Mouse (Mus musculus) hindbrain, embryonic 13.5 days (tissue): Measurements from ENCODE around the gene Apba1. TPM values are rescaled to one million over a fixed set of nuclear protein-coding genes. Genes with fewer than 3 reads are reported as not detected.

ENCODE experiments used
- ATAC-seq: fragments of 200-750 bp; cut with Nextera tagmentation; 2 replicates; pipeline ENCODE4 v1.8.0; 2017; ENCODE audit warnings: moderate TSS enrichment; ENCODE audit not compliant: low FRiP score
- H3K27ac ChIP-seq: fragments of 300-500 bp; sonication (generic); 2 replicates; pipeline ENCODE4 v1.5.1; 2015; ENCODE audit warnings: inconsistent platforms, mild to moderate bottlenecking, moderate library complexity
- H3K27me3 ChIP-seq: fragments of 300-500 bp; sonication (generic); 2 replicates; pipeline ENCODE4 v1.6.1; 2015; ENCODE audit warnings: mild to moderate bottlenecking, inconsistent platforms
- H3K36me3 ChIP-seq: fragments of 300-500 bp; sonication (generic); 2 replicates; pipeline ENCODE4 v1.6.1; 2015; ENCODE audit warnings: mild to moderate bottlenecking, inconsistent platforms
- H3K4me1 ChIP-seq: fragments of 300-500 bp; sonication (generic); replicated peaks from 2 replicates; pipeline ENCODE4 v1.6.1; 2015; ENCODE audit warnings: inconsistent platforms
- H3K4me2 ChIP-seq: fragments of 300-500 bp; sonication (generic); 2 replicates; pipeline ENCODE4 v1.6.1; 2015; ENCODE audit warnings: inconsistent platforms, mild to moderate bottlenecking, moderate library complexity
- H3K4me3 ChIP-seq: fragments of 300-500 bp; sonication (generic); 2 replicates; pipeline ENCODE4 v1.5.1; 2015; ENCODE audit warnings: mild to moderate bottlenecking, inconsistent platforms
- H3K9ac ChIP-seq: fragments of 300-500 bp; sonication (generic); 2 replicates; pipeline ENCODE4 v1.6.1; 2015; ENCODE audit warnings: mild to moderate bottlenecking, inconsistent platforms
- H3K9me3 ChIP-seq: fragments of 300-500 bp; sonication (generic); 2 replicates; pipeline ENCODE4 v1.6.1; 2016; ENCODE audit warnings: inconsistent platforms
- WGBS: fragments of 180-500 bp; shearing (Covaris S2); methylation state at CpG from one replicate; pipeline ENCODE4 v1.1.7; 2015; 5-methylcytosine and 5-hydroxymethylcytosine counted together
- polyA plus RNA-seq: library from polyadenylated mRNA; unstranded; fragments of >200 nt; fragmentation: Nextera tagmentation; extraction: Ambion mirVana; gene quantifications from 2 replicates; pipeline ENCODE4 v1.2.1, GENCODE M21; 2015

Gene Apba1
- polyA plus RNA-seq, 1 experiment from 2014 or later = 7.3 TPM

- Histone ChIP-seq H3K4me2 (no peak overlapping the region), H3K9ac (no peak overlapping the region), H3K36me3 (peaks cover 41% of the 10 kb centered on the region), H3K4me3 (no peak overlapping the region), H3K4me1 (peaks cover 27% of the 10 kb centered on the region), H3K27me3 (no peaks in the 10 kb centered on the region), H3K9me3 (no peaks in the 10 kb centered on the region), H3K27ac (peak overlapping the region; percentile 77)
- peak; percentile 75 for ATAC-seq
- WGBS = 18% methylated on average over 5 of the region's 5 CpGs
Observed at GRCm38 (mm10) chr19:23919384-23920219, 160.9 kb downstream of the Apba1 start.

- Histone ChIP-seq H3K27ac (peak overlapping the region; percentile 77), H3K9ac (no peak overlapping the region), H3K27me3 (no peaks in the 10 kb centered on the region), H3K4me2 (no peak overlapping the region), H3K9me3 (no peaks in the 10 kb centered on the region), H3K4me1 (peaks cover 27% of the 10 kb centered on the region), H3K36me3 (peaks cover 46% of the 10 kb centered on the region), H3K4me3 (no peak overlapping the region)
- WGBS = 52% methylated on average over 8 of the region's 8 CpGs
- ATAC-seq = peak; percentile 43; the same call in 1 of the 2 replicates
Observed at GRCm38 (mm10) chr19:23920220-23920544, 161.5 kb downstream of the Apba1 start.

GRCm38 (mm10) chr19:23922601-23923000 lies 163.9 kb downstream of the Apba1 start:
- H3K9ac ChIP-seq = no peak overlapping the region
- peaks cover 24% of the 10 kb centered on the region for H3K4me1 ChIP-seq
- ATAC-seq = no peak
- H3K4me2 ChIP-seq = no peak overlapping the region
- no peak overlapping the region for H3K4me3 ChIP-seq
- no peaks in the 10 kb centered on the region for H3K9me3 ChIP-seq
- 94% methylated on average over 9 of the region's 9 CpGs for WGBS
- H3K27me3 ChIP-seq = no peaks in the 10 kb centered on the region
- peaks cover 58% of the 10 kb centered on the region for H3K36me3 ChIP-seq
- no peak overlapping the region for H3K27ac ChIP-seq

DNA sequence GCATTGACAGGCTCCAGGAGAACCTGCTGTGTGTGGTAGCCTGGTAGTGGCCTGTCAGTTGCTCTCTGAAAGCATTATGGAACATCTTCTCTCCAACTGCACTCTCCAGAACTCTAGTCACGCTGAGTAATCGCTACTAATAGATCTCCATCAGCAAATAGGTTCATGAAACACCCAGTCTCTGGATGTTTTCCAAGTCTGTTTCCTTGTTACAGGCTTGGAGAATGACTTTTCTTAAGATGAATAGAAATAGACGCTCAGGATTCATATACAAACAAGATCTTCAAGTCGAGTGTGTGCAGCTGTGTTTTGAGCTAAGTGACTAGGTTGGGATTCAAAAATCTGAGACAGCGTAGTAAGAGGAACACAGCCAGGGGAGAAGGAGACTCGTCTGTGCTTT lies 165.4 kb downstream of the Apba1 start:
- Histone ChIP-seq H3K36me3 (peaks cover 61% of the 10 kb centered on the region), H3K4me2 (no peak overlapping the region), H3K9me3 (no peaks in the 10 kb centered on the region), H3K27ac (no peak overlapping the region), H3K4me3 (no peak overlapping the region), H3K4me1 (peaks cover 18% of the 10 kb centered on the region), H3K9ac (no peak overlapping the region), H3K27me3 (no peaks in the 10 kb centered on the region)
- no peak for ATAC-seq
- WGBS = 78% methylated on average over 6 of the region's 6 CpGs

DNA sequence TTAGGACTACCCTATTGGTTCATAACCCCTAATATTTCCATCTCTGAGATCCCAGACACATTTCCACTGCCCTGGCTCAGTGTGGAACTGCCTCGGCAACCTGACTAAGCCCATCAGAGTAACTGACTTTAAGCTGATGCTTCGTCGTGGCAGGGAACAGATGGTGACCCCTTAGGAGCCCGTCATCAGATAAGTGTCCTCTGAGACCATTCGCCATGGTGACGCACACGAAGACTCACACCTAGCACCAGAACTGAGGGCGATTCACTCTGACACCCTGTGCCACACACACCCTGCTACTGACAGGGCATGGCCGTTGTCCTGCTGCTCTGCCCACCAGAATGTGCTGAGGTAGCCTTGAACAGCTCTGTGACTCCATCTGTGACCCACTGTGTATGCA lies 166.1 kb downstream of the Apba1 start:
- no peak overlapping the region for H3K27ac ChIP-seq
- 72% methylated on average over 9 of the region's 9 CpGs for WGBS
- H3K9ac ChIP-seq = no peak overlapping the region
- no peaks in the 10 kb centered on the region for H3K9me3 ChIP-seq
- no peak for ATAC-seq
- peaks cover 13% of the 10 kb centered on the region; the same call in 1 of the 2 replicates for H3K4me1 ChIP-seq
- no peak overlapping the region for H3K4me3 ChIP-seq
- H3K36me3 ChIP-seq = peaks cover 64% of the 10 kb centered on the region
- H3K4me2 ChIP-seq = no peak overlapping the region
- H3K27me3 ChIP-seq = no peaks in the 10 kb centered on the region

DNA sequence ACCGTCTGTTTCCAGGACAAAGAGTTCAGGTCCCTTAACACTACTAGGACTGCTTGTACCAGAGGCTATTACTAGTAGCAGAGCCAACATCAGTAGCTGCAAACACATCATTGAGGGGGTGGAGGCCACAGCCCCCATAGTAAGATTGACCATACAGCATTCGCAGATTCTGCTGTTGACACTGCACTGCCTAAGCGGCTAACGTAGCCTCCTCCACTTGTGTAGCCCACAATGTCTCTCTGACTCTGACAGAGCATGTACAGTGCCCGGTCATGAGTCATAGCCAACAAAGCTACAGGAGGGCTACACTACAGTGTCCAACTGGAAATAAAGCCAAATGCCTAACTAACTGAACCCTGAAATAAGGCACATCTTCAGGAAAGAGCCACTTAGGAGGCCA lies 166.9 kb downstream of the Apba1 start:
- WGBS = 95% methylated on average over 5 of the region's 5 CpGs
- H3K4me1 ChIP-seq = 0 out of 2 replicates have a peak, but pooled peaks cover 7% of the 10 kb centered on the region
- no peaks in the 10 kb centered on the region for H3K9me3 ChIP-seq
- peaks cover 61% of the 10 kb centered on the region for H3K36me3 ChIP-seq
- no peak for ATAC-seq
- no peak overlapping the region for H3K9ac ChIP-seq
- H3K27ac ChIP-seq = no peak overlapping the region
- no peak overlapping the region for H3K4me3 ChIP-seq
- H3K4me2 ChIP-seq = no peak overlapping the region
- no peaks in the 10 kb centered on the region for H3K27me3 ChIP-seq

DNA sequence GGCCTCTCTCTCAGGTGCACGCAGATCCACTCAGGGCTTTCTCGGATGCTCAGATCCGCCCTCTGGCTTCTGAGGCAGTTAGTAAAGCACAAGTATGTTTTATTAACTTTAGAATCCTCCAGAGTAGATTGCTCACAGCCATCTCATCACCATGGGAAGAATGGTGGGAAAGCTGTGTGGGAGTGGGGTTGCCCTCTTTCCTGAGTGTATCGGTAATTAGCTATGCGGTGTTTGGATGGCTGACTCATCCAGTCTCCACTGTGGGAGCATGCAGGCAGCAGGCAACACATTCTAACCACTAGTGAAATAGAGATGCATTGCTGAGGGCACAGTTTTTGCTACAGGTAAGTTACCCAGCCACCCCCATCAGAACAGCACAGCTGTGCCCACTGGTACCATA lies 172.1 kb downstream of the Apba1 start:
- WGBS = 90% methylated on average over 5 of the region's 5 CpGs
- Histone ChIP-seq H3K9ac (no peak overlapping the region), H3K27me3 (no peaks in the 10 kb centered on the region), H3K4me1 (no peaks in the 10 kb centered on the region), H3K9me3 (peaks cover 6% of the 10 kb centered on the region; the same call in 1 of the 2 replicates), H3K4me2 (no peak overlapping the region), H3K4me3 (no peak overlapping the region), H3K27ac (no peak overlapping the region), H3K36me3 (peaks cover 72% of the 10 kb centered on the region)
- ATAC-seq = no peak

DNA sequence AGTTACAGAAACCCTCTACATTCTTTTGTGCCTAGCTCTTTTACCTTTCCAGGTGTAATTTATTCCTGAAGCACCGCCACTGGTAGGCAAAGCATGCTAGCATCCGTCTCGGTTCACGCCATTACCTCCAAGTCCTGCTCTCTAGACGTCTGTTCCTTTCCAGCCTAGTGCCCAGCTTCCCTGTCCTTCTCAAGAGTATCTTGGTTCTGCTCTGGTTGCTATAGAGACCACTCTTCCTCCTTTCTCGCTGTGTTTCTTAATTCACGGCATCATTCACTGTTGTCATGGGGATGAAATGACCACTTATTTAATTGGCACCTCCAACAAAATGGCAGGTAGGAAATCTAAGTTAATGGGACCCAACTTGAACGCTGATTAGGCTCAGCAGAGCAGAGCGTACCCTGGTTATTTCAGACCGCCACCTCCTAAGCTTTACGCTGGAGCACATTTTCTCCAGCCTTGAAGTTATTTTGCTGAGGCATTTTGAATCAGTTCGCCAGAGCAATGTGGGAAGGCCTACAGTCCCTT lies 182.8 kb downstream of the Apba1 start:
- WGBS = 59% methylated on average over 12 of the region's 12 CpGs
- no peak overlapping the region for H3K4me2 ChIP-seq
- no peaks in the 10 kb centered on the region for H3K9me3 ChIP-seq
- no peak overlapping the region for H3K9ac ChIP-seq
- peaks cover 13% of the 10 kb centered on the region for H3K4me1 ChIP-seq
- peaks cover 94% of the 10 kb centered on the region for H3K36me3 ChIP-seq
- H3K27ac ChIP-seq = no peak overlapping the region; the same call in 1 of the 2 replicates
- no peaks in the 10 kb centered on the region for H3K27me3 ChIP-seq
- no peak overlapping the region for H3K4me3 ChIP-seq
- ATAC-seq = no peak

GRCm38 (mm10) chr19:23942886-23943285 lies 184.2 kb downstream of the Apba1 start:
- Histone ChIP-seq H3K27me3 (no peaks in the 10 kb centered on the region), H3K9ac (no peak overlapping the region), H3K9me3 (no peaks in the 10 kb centered on the region), H3K4me1 (peaks cover 14% of the 10 kb centered on the region), H3K27ac (no peak overlapping the region), H3K36me3 (peaks cover 85% of the 10 kb centered on the region), H3K4me3 (no peak overlapping the region), H3K4me2 (no peak overlapping the region)
- no peak for ATAC-seq
- 90% methylated on average over 7 of the region's 7 CpGs for WGBS

- Histone ChIP-seq H3K36me3 (peaks cover 52% of the 10 kb centered on the region), H3K9me3 (no peaks in the 10 kb centered on the region), H3K4me2 (no peak overlapping the region), H3K27ac (no peak overlapping the region), H3K9ac (no peak overlapping the region), H3K4me3 (no peak overlapping the region), H3K27me3 (no peaks in the 10 kb centered on the region), H3K4me1 (peaks cover 13% of the 10 kb centered on the region)
- 89% methylated on average over 6 of the region's 6 CpGs for WGBS
- no peak for ATAC-seq
Observed at GRCm38 (mm10) chr19:23946026-23946685, 187.5 kb downstream of the Apba1 start.

DNA sequence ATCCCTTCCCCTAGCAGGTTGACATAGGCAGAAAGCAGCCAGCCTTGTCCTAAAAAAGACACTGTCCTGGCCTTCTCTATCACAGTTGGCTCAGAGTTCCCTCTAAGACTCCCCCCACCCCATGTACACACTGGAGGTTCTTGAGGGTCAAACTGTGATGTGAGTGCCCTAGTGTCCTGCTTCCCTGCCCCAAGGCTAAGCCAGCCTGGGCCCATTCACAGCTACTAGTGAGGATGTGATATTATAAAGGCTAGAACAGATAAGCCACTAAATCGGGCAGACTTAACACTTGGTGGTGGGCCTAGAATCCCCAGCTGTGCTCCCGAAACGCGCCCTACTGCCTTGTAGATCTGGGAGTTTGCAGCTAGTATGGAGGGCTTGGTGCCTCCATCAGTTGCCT lies 188.1 kb downstream of the Apba1 start:
- H3K4me1 ChIP-seq = peaks cover 9% of the 10 kb centered on the region; the same call in 1 of the 2 replicates
- ATAC-seq = no peak
- H3K36me3 ChIP-seq = peaks cover 48% of the 10 kb centered on the region
- H3K4me2 ChIP-seq = no peak overlapping the region
- no peak overlapping the region for H3K9ac ChIP-seq
- H3K27me3 ChIP-seq = no peaks in the 10 kb centered on the region
- no peaks in the 10 kb centered on the region for H3K9me3 ChIP-seq
- H3K27ac ChIP-seq = no peak overlapping the region
- no peak overlapping the region for H3K4me3 ChIP-seq
- WGBS = 85% methylated on average over 4 of the region's 4 CpGs

DNA sequence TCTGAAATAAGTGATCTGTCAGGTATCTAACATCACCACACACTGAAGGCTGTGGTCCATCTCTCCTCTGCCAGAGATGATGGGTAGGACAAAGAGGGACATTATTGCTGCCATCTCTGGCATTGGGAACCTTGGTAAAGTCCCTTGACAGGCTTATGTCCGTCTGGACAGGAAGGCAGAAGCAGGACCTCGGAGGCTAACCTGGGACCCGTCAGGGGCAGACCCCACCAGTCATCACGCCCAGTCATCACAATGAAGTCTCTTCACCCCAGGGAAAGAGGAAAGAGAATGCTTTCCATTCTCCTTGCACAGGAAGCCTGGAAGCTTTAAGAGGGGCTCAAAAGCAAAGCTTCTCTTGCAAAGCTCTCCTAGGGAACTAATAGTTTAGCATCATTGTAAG lies 189.2 kb downstream of the Apba1 start:
- Histone ChIP-seq H3K27ac (no peak overlapping the region), H3K4me3 (no peak overlapping the region), H3K9ac (no peak overlapping the region), H3K4me1 (peaks cover 9% of the 10 kb centered on the region; the same call in 1 of the 2 replicates), H3K27me3 (no peaks in the 10 kb centered on the region), H3K36me3 (peaks cover 40% of the 10 kb centered on the region), H3K4me2 (no peak overlapping the region), H3K9me3 (no peaks in the 10 kb centered on the region)
- no peak for ATAC-seq
- 15% methylated on average over 4 of the region's 4 CpGs for WGBS
